In the genomic region with DNA sequence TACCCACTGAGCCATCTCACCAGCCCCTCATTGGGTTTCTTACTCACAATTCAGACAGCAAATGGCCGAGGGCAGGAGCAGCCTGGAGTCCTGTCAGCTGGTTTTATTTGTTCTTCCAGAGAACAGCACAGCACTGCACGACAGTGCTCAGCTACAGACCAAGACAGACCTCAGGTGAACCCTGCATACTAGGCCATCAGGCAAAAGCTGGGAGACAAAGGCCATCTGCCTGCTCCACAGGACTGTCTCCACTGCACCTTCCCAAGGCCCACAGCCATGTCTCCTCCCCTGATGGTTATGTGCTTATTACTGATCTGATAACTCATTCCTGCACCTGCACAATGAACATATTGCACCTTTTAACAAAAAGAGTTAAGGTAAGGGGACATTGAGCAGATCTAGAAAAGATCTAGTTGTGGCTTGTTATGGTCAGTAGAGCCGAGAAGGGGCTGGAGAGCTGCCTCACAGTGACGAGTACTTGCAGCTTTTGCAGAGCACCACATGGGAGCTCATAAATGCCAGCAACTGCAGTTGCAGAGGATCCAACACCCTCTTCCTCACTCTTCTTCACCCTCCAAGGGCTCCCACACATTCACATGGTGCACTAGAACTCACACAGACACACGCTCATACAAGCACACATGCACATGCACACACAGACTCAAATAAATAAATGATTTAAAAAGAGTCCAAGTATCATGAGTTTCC, we compare ENCODE assay signal across 20 mouse cellular contexts. TPM values are rescaled to one million over a fixed set of nuclear protein-coding genes. Genes with fewer than 3 reads are reported as not detected.
DNase-seq lines count a peak whose midpoint lies in the region; ATAC-seq and TF ChIP-seq lines count a peak whose summit lies in the region.
"Had no signal": no experiment of that assay in that cellular context is flagged by ENCODE, and none has a peak within 500 bp of the region (broad histone marks: within the 10 kb centered on the region; RNA-seq: fewer than 3 reads in every experiment).

No protein-coding gene starts in this region.

- no peak for TF ChIP-seq POLR2A in cerebellum, adult 2 months (IDR thresholded peaks at IDR 0.05; ENCODE audit: borderline replicate concordance, insufficient read depth, low read length)

- no peak for TF ChIP-seq EP300 in liver, postnatal 0 days (IDR thresholded peaks at IDR 0.05; ENCODE audit: low read depth)
- no peak for TF ChIP-seq EP300 in stomach, postnatal 0 days (optimal IDR thresholded peaks at IDR 0.05)

- H3K9ac ChIP-seq in liver, postnatal 0 days (replicated peaks) = no peak overlapping the region
- no peak overlapping the region for H3K9ac ChIP-seq in stomach, postnatal 0 days (ENCODE audit: low read length)
- H3K9ac ChIP-seq: embryonic facial prominence, embryonic 13.5 days; forebrain, embryonic 13.5 days; heart, embryonic 15.5 days; hindbrain, embryonic 14.5 days had no signal

- TF ChIP-seq CTCF in cerebellum, adult 2 months (IDR thresholded peaks at IDR 0.05; ENCODE audit: borderline replicate concordance, insufficient read depth, low read depth, low read length) = no peak
- no peak for TF ChIP-seq CTCF in liver, postnatal 0 days (IDR thresholded peaks at IDR 0.05; ENCODE audit: low read depth)
- TF ChIP-seq CTCF in stomach, postnatal 0 days (IDR thresholded peaks at IDR 0.05; ENCODE audit: low read depth) = no peak

- H3K4me2 ChIP-seq in liver, postnatal 0 days (ENCODE audit: low read depth, low read length) = 0 out of 2 replicates have a peak overlapping the region, but pooled peaks have one; percentile 53
- no peak overlapping the region for H3K4me2 ChIP-seq in stomach, postnatal 0 days (replicated peaks; ENCODE audit: low read depth)
- H3K4me2 ChIP-seq: embryonic facial prominence, embryonic 13.5 days; forebrain, embryonic 13.5 days; heart, embryonic 15.5 days; hindbrain, embryonic 14.5 days had no signal

- H3K27ac ChIP-seq in cerebellum, adult 2 months (ENCODE audit: insufficient read depth, low read length) = no peak overlapping the region
- H3K27ac ChIP-seq in liver, postnatal 0 days (ENCODE audit: low read depth) = no peak overlapping the region
- no peak overlapping the region for H3K27ac ChIP-seq in stomach, postnatal 0 days (replicated peaks)
- H3K27ac ChIP-seq: embryonic facial prominence, embryonic 13.5 days; forebrain, embryonic 13.5 days; heart, embryonic 15.5 days; hindbrain, embryonic 14.5 days had no signal

- no peaks in the 10 kb centered on the region for H3K27me3 ChIP-seq in cerebellum, adult 2 months (ENCODE audit: control insufficient read depth, insufficient read depth, low read length)
- 0 out of 2 replicates have a peak, but pooled peaks cover 3% of the 10 kb centered on the region for H3K27me3 ChIP-seq in liver, postnatal 0 days (ENCODE audit: insufficient read depth, low read length)
- H3K27me3 ChIP-seq in stomach, postnatal 0 days (ENCODE audit: control insufficient read depth, insufficient read depth, low read length) = no peaks in the 10 kb centered on the region
- H3K27me3 ChIP-seq: forebrain, embryonic 13.5 days; heart, embryonic 15.5 days had no signal

- 32% methylated on average over 5 of the region's 5 CpGs for WGBS in cerebellum, adult 2 months
- 70% methylated on average over 5 of the region's 5 CpGs for WGBS in liver, postnatal 0 days (ENCODE audit: insufficient replicate concordance)
- 71% methylated on average over 5 of the region's 5 CpGs for whole genome bisulfite sequencing in stomach, postnatal 0 days

- no peaks in the 10 kb centered on the region for H3K36me3 ChIP-seq in liver, postnatal 0 days (replicated peaks; ENCODE audit: insufficient read depth, low read length)
- H3K36me3 ChIP-seq in stomach, postnatal 0 days (ENCODE audit: control insufficient read depth, insufficient read depth, low read length) = no peaks in the 10 kb centered on the region
- H3K36me3 ChIP-seq: embryonic facial prominence, embryonic 13.5 days; heart, embryonic 15.5 days had no signal

- H3K4me3 ChIP-seq in cerebellum, adult 2 months (replicated peaks; ENCODE audit: insufficient read depth, low read depth, low read length) = no peak overlapping the region
- H3K4me3 ChIP-seq in liver, postnatal 0 days (ENCODE audit: low read depth, low read length) = no peak overlapping the region
- no peak overlapping the region for H3K4me3 ChIP-seq in stomach, postnatal 0 days (ENCODE audit: low read depth, low read length)
- H3K4me3 ChIP-seq: embryonic facial prominence, embryonic 13.5 days; forebrain, embryonic 13.5 days; heart, embryonic 15.5 days had no signal

- peaks cover 18% of the 10 kb centered on the region for H3K4me1 ChIP-seq in cerebellum, adult 2 months (ENCODE audit: control insufficient read depth, insufficient read depth, low read length)
- H3K4me1 ChIP-seq in liver, postnatal 0 days (ENCODE audit: insufficient read depth) = peaks cover 7% of the 10 kb centered on the region; the same call in 1 of the 2 replicates
- no peaks in the 10 kb centered on the region for H3K4me1 ChIP-seq in stomach, postnatal 0 days (replicated peaks; ENCODE audit: control insufficient read depth, insufficient read depth)
- H3K4me1 ChIP-seq: embryonic facial prominence, embryonic 13.5 days; forebrain, embryonic 13.5 days; heart, embryonic 15.5 days had no signal

- H3K9me3 ChIP-seq in liver, postnatal 0 days (ENCODE audit: low read length) = no peaks in the 10 kb centered on the region
- no peaks in the 10 kb centered on the region for H3K9me3 ChIP-seq in stomach, postnatal 0 days (ENCODE audit: control insufficient read depth, low read length)
- H3K9me3 ChIP-seq: embryonic facial prominence, embryonic 13.5 days; forebrain, embryonic 13.5 days; heart, embryonic 15.5 days had no signal

- no peak for ATAC-seq in liver, postnatal 0 days
- no peak for ATAC-seq in stomach, postnatal 0 days (ENCODE audit: low FRiP score, low TSS enrichment)
- ATAC-seq in erythroblast, adult 5-6 weeks (replicated peaks; ENCODE audit: low FRiP score, poor library complexity, severe bottlenecking) = no peak
- ATAC-seq: forebrain, embryonic 13.5 days; midbrain, embryonic 16.5 days had no signal

- DNase-seq in cerebellum, adult 2 months = peak; percentile 27 to 32
- DNase-seq in cerebellum, adult 8-10 months = no peak
- DNase-seq in A20 (ENCODE audit: low read depth, low spot score) = peak; percentile 13
- peak; percentile 20 for DNase-seq in cerebellum, adult 9-10 months
- DNase-seq in liver, postnatal 0 days = no peak
- no peak for DNase-seq in stomach, postnatal 0 days (ENCODE audit: low spot score)
- DNase-seq: adrenal gland, postnatal 14 days; embryo, embryonic 11 days; heart, postnatal 36 days; kidney, adult 18-20 months; kidney, postnatal 4 days; lung, postnatal 10 days; thymus, adult 18-20 months; thymus, postnatal 36 days had no signal

RNA-seq across cellular contexts. Expression of a gene that starts 49.3 kb away (rescaled TPM):
- polyA plus RNA-seq in cerebellum, adult 2 months (2012; rRNA removed) = 90.0 and 90.4 TPM in 2 replicates
- 63.2 and 64.7 TPM in 2 replicates for polyA plus RNA-seq in liver, postnatal 0 days (2015; fragmentation: Nextera tagmentation; extraction: Ambion mirVana)
- polyA plus RNA-seq in stomach, postnatal 0 days (2015; fragmentation: Nextera tagmentation; extraction: Ambion mirVana) = 111 and 117 TPM in 2 replicates
- total RNA-seq in erythroblast, adult 5-6 weeks (2015; ENCODE audit: low replicate concordance) = 19.0 and 29.8 TPM in 2 replicates
- 45.6 and 59.8 TPM in 2 replicates for total RNA-seq in erythroblast, adult 5-6 weeks (2017; ENCODE audit: low replicate concordance)

Comparison
In these comparisons a context has a peak if more than half of its experiments do, and no peak if none do; other contexts are left out.
1. DNase-seq: peak in cerebellum, adult 2 months (2 of 2), A20 (single experiment) and cerebellum, adult 9-10 months (single experiment); none in cerebellum, adult 8-10 months (single experiment), liver, postnatal 0 days (single experiment) and stomach, postnatal 0 days (single experiment).